Mouse (Mus musculus) embryonic facial prominence, embryonic 10.5 days (tissue): Measurements from ENCODE around the gene Brd3os. TPM values are rescaled to one million over a fixed set of nuclear protein-coding genes. Genes with fewer than 3 reads are reported as not detected.

Experiments used
- DNase-seq: peaks from one replicate; pipeline ENCODE4 v3.0.0-alpha.2; 2017; ENCODE audit warnings: low spot score
- H3K27ac ChIP-seq: fragments of 300-500 bp; sonication (generic); replicated peaks from 2 replicates; pipeline ENCODE4 v1.5.1; 2016; ENCODE audit warnings: mild to moderate bottlenecking
- H3K27me3 ChIP-seq: fragments of 300-500 bp; sonication (generic); replicated peaks from 2 replicates; pipeline ENCODE4 v1.6.1; 2016; ENCODE audit warnings: low read depth, mild to moderate bottlenecking; ENCODE audit not compliant: poor library complexity, severe bottlenecking
- H3K36me3 ChIP-seq: fragments of 300-500 bp; sonication (generic); replicated peaks from 2 replicates; pipeline ENCODE4 v1.6.1; 2016; ENCODE audit warnings: mild to moderate bottlenecking, moderate library complexity
- H3K4me1 ChIP-seq: fragments of 300-500 bp; sonication (generic); 2 replicates; pipeline ENCODE4 v1.6.1; 2016
- H3K4me3 ChIP-seq: fragments of 300-500 bp; sonication (generic); 2 replicates; pipeline ENCODE4 v1.5.1; 2016; ENCODE audit warnings: mild to moderate bottlenecking, moderate library complexity
- H3K9me3 ChIP-seq: fragments of 300-500 bp; sonication (generic); 2 replicates; pipeline ENCODE4 v1.6.1; 2016; ENCODE audit warnings: mild to moderate bottlenecking
- WGBS: fragments of 180-500 bp; shearing (Covaris S2); methylation state at CpG from one replicate; pipeline ENCODE4 v1.1.7; 2016; 5-methylcytosine and 5-hydroxymethylcytosine counted together
- polyA plus RNA-seq: library from polyadenylated mRNA; unstranded; fragments of >200 nt; fragmentation: Nextera tagmentation; extraction: Ambion mirVana; gene quantifications from 2 replicates; pipeline ENCODE4 v1.2.1, GENCODE M21; 2016

Brd3os gene
- polyA plus RNA-seq = 8.8 and 8.9 TPM in 2 replicates

GRCm38 (mm10) chr2:27441767-27442707 lies at the start of gene Brd3os:
TSS of gene Brd3os (plus strand) at chr2:27442324.
- H3K4me3 ChIP-seq = peak within 1 kb of the TSS; percentile 79
- WGBS = 1% methylated on average over 36 of the region's 36 CpGs
- peak within 1 kb of the TSS; percentile 87 for H3K27ac ChIP-seq
- peaks cover 22% of the 10 kb centered on the region for H3K4me1 ChIP-seq
- DNase-seq = peak; percentile 98
- H3K36me3 ChIP-seq = peaks cover 32% of the 10 kb centered on the region
- H3K9me3 ChIP-seq = no peaks in the 10 kb centered on the region
- no peaks in the 10 kb centered on the region for H3K27me3 ChIP-seq

GRCm38 (mm10) chr2:27394158-27394832 lies 47.8 kb upstream of the Brd3os start:
- peaks cover 87% of the 10 kb centered on the region for H3K4me1 ChIP-seq
- H3K27me3 ChIP-seq = no peaks in the 10 kb centered on the region
- DNase-seq = no peak
- no peak overlapping the region for H3K27ac ChIP-seq
- peaks cover 4% of the 10 kb centered on the region for H3K9me3 ChIP-seq
- WGBS = 70% methylated on average over 10 of the region's 10 CpGs
- peaks cover 7% of the 10 kb centered on the region for H3K36me3 ChIP-seq
- no peak overlapping the region for H3K4me3 ChIP-seq

- Histone ChIP-seq H3K9me3 (peaks cover 9% of the 10 kb centered on the region), H3K4me1 (peaks cover 62% of the 10 kb centered on the region), H3K27ac (no peak overlapping the region), H3K4me3 (no peak overlapping the region), H3K27me3 (no peaks in the 10 kb centered on the region), H3K36me3 (peaks cover 17% of the 10 kb centered on the region)
- whole genome bisulfite sequencing = 60% methylated on average over 17 of the region's 17 CpGs
- DNase-seq = no peak
These were observed 45.3 kb upstream of the Brd3os start for GRCm38 (mm10) chr2:27396656-27397440.

GRCm38 (mm10) chr2:27400083-27400482 lies 42.0 kb upstream of the Brd3os start:
- 98% methylated on average over 2 of the region's 2 CpGs for WGBS
- no peak for DNase-seq
- H3K4me1 ChIP-seq = peaks cover 49% of the 10 kb centered on the region
- H3K36me3 ChIP-seq = peaks cover 17% of the 10 kb centered on the region
- no peak overlapping the region for H3K27ac ChIP-seq
- no peak overlapping the region for H3K4me3 ChIP-seq
- peaks cover 9% of the 10 kb centered on the region for H3K9me3 ChIP-seq
- H3K27me3 ChIP-seq = no peaks in the 10 kb centered on the region

GRCm38 (mm10) chr2:27401544-27401943 lies 40.6 kb upstream of the Brd3os start:
- Histone ChIP-seq H3K9me3 (peaks cover 9% of the 10 kb centered on the region), H3K4me3 (no peak overlapping the region), H3K4me1 (peaks cover 48% of the 10 kb centered on the region), H3K36me3 (peaks cover 17% of the 10 kb centered on the region), H3K27me3 (no peaks in the 10 kb centered on the region), H3K27ac (no peak overlapping the region)
- no peak for DNase-seq
- 85% methylated on average over 2 of the region's 2 CpGs for WGBS

- 44% methylated on average over 6 of the region's 6 CpGs for WGBS
- H3K27ac ChIP-seq = peak overlapping the region; percentile 72
- H3K4me1 ChIP-seq = peaks cover 59% of the 10 kb centered on the region
These were observed 37.6 kb upstream of the Brd3os start for GRCm38 (mm10) chr2:27404375-27405093.

GRCm38 (mm10) chr2:27405094-27405884 lies 36.8 kb upstream of the Brd3os start:
- Histone ChIP-seq H3K36me3 (peaks cover under 1% of the 10 kb centered on the region; the same call in 1 of the 2 replicates), H3K4me3 (no peak overlapping the region), H3K27ac (peak overlapping the region; percentile 72), H3K4me1 (peaks cover 62% of the 10 kb centered on the region), H3K9me3 (no peaks in the 10 kb centered on the region; the same call in 1 of the 2 replicates), H3K27me3 (no peaks in the 10 kb centered on the region)
- DNase-seq = no peak
- 52% methylated on average over 5 of the region's 5 CpGs for WGBS

More at GRCm38 (mm10) chr2:27404375-27405093, 37.6 kb upstream of the Brd3os start:
- peaks cover 3% of the 10 kb centered on the region; the same call in 1 of the 2 replicates for H3K9me3 ChIP-seq
- no peak overlapping the region for H3K4me3 ChIP-seq
- H3K27me3 ChIP-seq = no peaks in the 10 kb centered on the region
- peaks cover 8% of the 10 kb centered on the region for H3K36me3 ChIP-seq
- DNase-seq = no peak

GRCm38 (mm10) chr2:27406928-27407327 lies 35.2 kb upstream of the Brd3os start:
- no peaks in the 10 kb centered on the region for H3K36me3 ChIP-seq
- H3K27me3 ChIP-seq = no peaks in the 10 kb centered on the region
- WGBS = 79% methylated on average over 5 of the region's 5 CpGs
- peaks cover 76% of the 10 kb centered on the region for H3K4me1 ChIP-seq
- no peak overlapping the region for H3K27ac ChIP-seq
- H3K4me3 ChIP-seq = no peak overlapping the region
- H3K9me3 ChIP-seq = no peaks in the 10 kb centered on the region
- no peak for DNase-seq

GRCm38 (mm10) chr2:27408194-27408593 lies 33.9 kb upstream of the Brd3os start:
- DNase-seq = no peak
- H3K4me1 ChIP-seq = peaks cover 89% of the 10 kb centered on the region
- no peaks in the 10 kb centered on the region for H3K9me3 ChIP-seq
- H3K36me3 ChIP-seq = no peaks in the 10 kb centered on the region
- H3K27me3 ChIP-seq = no peaks in the 10 kb centered on the region
- WGBS = 74% methylated on average over 3 of the region's 3 CpGs
- no peak overlapping the region for H3K27ac ChIP-seq
- H3K4me3 ChIP-seq = no peak overlapping the region

GRCm38 (mm10) chr2:27410518-27411140 lies 31.5 kb upstream of the Brd3os start:
- Histone ChIP-seq H3K9me3 (no peaks in the 10 kb centered on the region), H3K27me3 (no peaks in the 10 kb centered on the region), H3K4me1 (peaks cover 90% of the 10 kb centered on the region), H3K36me3 (no peaks in the 10 kb centered on the region), H3K4me3 (no peak overlapping the region), H3K27ac (peak overlapping the region; percentile 83)
- 91% methylated on average over 6 of the region's 6 CpGs for WGBS
- no peak for DNase-seq
